Mouse (Mus musculus) cerebellum, adult 2 months (tissue): ENCODE results near the gene S100a7a. TPM values are rescaled to one million over a fixed set of nuclear protein-coding genes. Genes with fewer than 3 reads are reported as not detected.

ENCODE experiments used
- DNase-seq, 2 experiments: peaks; one replicate each; pipeline ENCODE4 v3.0.0; 2021
- H3K27ac ChIP-seq: fragments of 200-500 bp; 2 replicates; pipeline ENCODE4 v1.5.1; 2012; ENCODE audit warnings: low read length, control low read depth, inconsistent platforms; ENCODE audit not compliant: insufficient read depth
- H3K27me3 ChIP-seq: fragments of 200-500 bp; 2 replicates; pipeline ENCODE4 v1.6.1; 2012; ENCODE audit warnings: inconsistent platforms, mild to moderate bottlenecking, low read length, moderate library complexity; ENCODE audit not compliant: control insufficient read depth, insufficient read depth
- H3K4me1 ChIP-seq: fragments of 200-500 bp; 2 replicates; pipeline ENCODE4 v1.6.1; 2011; ENCODE audit warnings: low read length; ENCODE audit not compliant: control insufficient read depth, insufficient read depth
- H3K4me3 ChIP-seq: fragments of 200-500 bp; replicated peaks from 2 replicates; pipeline ENCODE3; 2011; ENCODE audit warnings: mild to moderate bottlenecking, low read depth, low read length, control low read depth; ENCODE audit not compliant: insufficient read depth
- CTCF ChIP-seq: fragments of 200-500 bp; IDR thresholded peaks from 2 replicates; pipeline ENCODE4 v1.5.1; 2011; ENCODE audit warnings: low read depth, mild to moderate bottlenecking, control low read depth, low read length, moderate library complexity, borderline replicate concordance; ENCODE audit not compliant: insufficient read depth
- POLR2A ChIP-seq: fragments of 200-500 bp; IDR thresholded peaks from 2 replicates; pipeline ENCODE4 v1.6.1; 2011; ENCODE audit warnings: low read length, control low read depth, borderline replicate concordance; ENCODE audit not compliant: insufficient read depth
- WGBS: fragments of 180-500 bp; shearing (Covaris S2); methylation state at CpG from one replicate; pipeline ENCODE4 v1.1.7; 2018; 5-methylcytosine and 5-hydroxymethylcytosine counted together
- polyA plus RNA-seq: library from polyadenylated mRNA; depleted of rRNA; stranded (reverse); fragments of >200 nt; gene quantifications from 2 replicates; pipeline ENCODE4 v1.2.3, GENCODE M21; 2012; rRNA removed

S100a7a gene
- polyA plus RNA-seq, 1 experiment, result 0.31 TPM

GRCm38 (mm10) chr3:90686835-90687234 is 33.0 kb downstream of the S100a7a start:
- DNase-seq, result no peak
- TF ChIP-seq POLR2A (no peak), CTCF (no peak)
- Histone ChIP-seq H3K27ac (no peak overlapping the region), H3K27me3 (no peaks in the 10 kb centered on the region), H3K4me3 (no peak overlapping the region), H3K4me1 (no peaks in the 10 kb centered on the region)
- 86% methylated on average over 2 of the region's 2 CpGs for WGBS

GRCm38 (mm10) chr3:90693496-90693895 is 39.7 kb downstream of the S100a7a start:
- H3K4me3 ChIP-seq, result no peak overlapping the region
- H3K4me1 ChIP-seq, result no peaks in the 10 kb centered on the region
- no peak overlapping the region for H3K27ac ChIP-seq
- DNase-seq, result no peak
- no peaks in the 10 kb centered on the region for H3K27me3 ChIP-seq
- TF ChIP-seq POLR2A (no peak), CTCF (no peak)
- WGBS, result 82% methylated on average over 2 of the region's 2 CpGs

- no peak for DNase-seq
- TF ChIP-seq POLR2A, result no peak
- no peak for TF ChIP-seq CTCF
- H3K27me3 ChIP-seq, result no peaks in the 10 kb centered on the region
- 60% methylated on average over 3 of the region's 3 CpGs for WGBS
- no peaks in the 10 kb centered on the region for H3K4me1 ChIP-seq
- H3K27ac ChIP-seq, result no peak within 1 kb of the TSS
- no peak within 1 kb of the TSS for H3K4me3 ChIP-seq
These were observed 41.8 kb downstream of the S100a7a start, which contains the start of gene S100a9 for GRCm38 (mm10) chr3:90695613-90696012. Gene S100a9 (minus strand): TSS chr3:90695721.

- Histone ChIP-seq H3K27ac (no peak overlapping the region), H3K4me1 (no peaks in the 10 kb centered on the region), H3K27me3 (no peaks in the 10 kb centered on the region; the same call in 1 of the 2 replicates), H3K4me3 (no peak overlapping the region)
- TF ChIP-seq CTCF (no peak), POLR2A (no peak)
- no peak for DNase-seq
- 81% methylated on average over 2 of the region's 2 CpGs for WGBS
These were observed 48.4 kb downstream of the S100a7a start for GRCm38 (mm10) chr3:90702244-90702643.

Other genes with a start within 250 kb of the S100a7a start
- 48.5 and 51.4 TPM in 2 replicates for gene Ints3, start 220.4 kb upstream of the S100a7a start, polyA plus RNA-seq
- gene Npr1, start 188.2 kb upstream of the S100a7a start, polyA plus RNA-seq, result 16.1 TPM in 2 replicates
- gene Ilf2, start 177.9 kb upstream of the S100a7a start, polyA plus RNA-seq, result 98.7 and 107 TPM in 2 replicates
- 77.6 and 82.4 TPM in 2 replicates for gene Snapin, start 163.0 kb upstream of the S100a7a start, polyA plus RNA-seq
- gene Chtop, start 144.5 kb upstream of the S100a7a start, polyA plus RNA-seq, result 148 and 151 TPM in 2 replicates
- gene S100a1, start 139.6 kb upstream of the S100a7a start, polyA plus RNA-seq, result 205 and 240 TPM in 2 replicates
- 57.9 and 66.1 TPM in 2 replicates for gene S100a13, start 139.6 kb upstream of the S100a7a start, polyA plus RNA-seq
- gene S100a14, start 127.2 kb upstream of the S100a7a start, polyA plus RNA-seq, result not detected in 2 replicates
- 137 and 149 TPM in 2 replicates for gene S100a16, start 116.8 kb upstream of the S100a7a start, polyA plus RNA-seq
- 0.86 and 1.3 TPM in 2 replicates for gene S100a3, start 93.4 kb upstream of the S100a7a start, polyA plus RNA-seq
- gene S100a2, start 63.8 kb upstream of the S100a7a start, polyA plus RNA-seq, result not detected in 2 replicates
- gene Gm42674, start 52.1 kb upstream of the S100a7a start, polyA plus RNA-seq, result not detected in 2 replicates
- gene S100a4, start 50.2 kb upstream of the S100a7a start, polyA plus RNA-seq, result 2.7 and 4.1 TPM in 2 replicates
- not detected in 2 replicates for gene S100a5, start 45.5 kb upstream of the S100a7a start, polyA plus RNA-seq
- gene S100a6, start 41.1 kb upstream of the S100a7a start, polyA plus RNA-seq, result 32.0 and 36.0 TPM in 2 replicates
- gene S100a8, start 15.0 kb downstream of the S100a7a start, polyA plus RNA-seq, result 4.4 and 8.4 TPM in 2 replicates
- gene S100a9, start 41.7 kb downstream of the S100a7a start, polyA plus RNA-seq, result 5.3 and 18.0 TPM in 2 replicates
- gene Pglyrp4, start 72.9 kb downstream of the S100a7a start, polyA plus RNA-seq, result not detected in 2 replicates
- not detected in 2 replicates for gene Gm5849, start 123.9 kb downstream of the S100a7a start, polyA plus RNA-seq